ENCODE assay signal across 8 mouse cellular contexts in genomic region chr3:49093818-49094680, GRCm38 (mm10).
DNase-seq lines count a peak whose midpoint lies in the region; ATAC-seq and TF ChIP-seq lines count a peak whose summit lies in the region.

No protein-coding gene starts in this region.

- no peak for TF ChIP-seq POLR2A in lung, adult 2 months (IDR thresholded peaks at IDR 0.05; ENCODE audit: borderline replicate concordance, extremely low read depth, low read depth, low read length)

- no peaks in the 10 kb centered on the region for H3K4me1 ChIP-seq in embryonic facial prominence, embryonic 12.5 days
- H3K4me1 ChIP-seq in heart, embryonic 15.5 days (replicated peaks) = no peaks in the 10 kb centered on the region
- no peaks in the 10 kb centered on the region for H3K4me1 ChIP-seq in lung, adult 2 months (ENCODE audit: control insufficient read depth, insufficient read depth, low read length)

- no peak overlapping the region for H3K9ac ChIP-seq in embryonic facial prominence, embryonic 12.5 days
- no peak overlapping the region for H3K9ac ChIP-seq in heart, embryonic 15.5 days

- no peaks in the 10 kb centered on the region for H3K27me3 ChIP-seq in embryonic facial prominence, embryonic 12.5 days
- no peaks in the 10 kb centered on the region for H3K27me3 ChIP-seq in heart, embryonic 15.5 days

- ATAC-seq in embryonic facial prominence, embryonic 12.5 days (ENCODE audit: insufficient number of reproducible peaks, insufficient read depth, low FRiP score, low TSS enrichment) = 0 out of 2 replicates have a peak, but pooled peaks have one; percentile 35
- no peak for ATAC-seq in heart, embryonic 15.5 days (replicated peaks; ENCODE audit: insufficient number of reproducible peaks, insufficient read depth, low FRiP score, low read depth)
- ATAC-seq in inflammation-experienced regulatory T-cells, adult 6 months = no peak

- TF ChIP-seq CTCF in lung, adult 2 months (IDR thresholded peaks at IDR 0.05; ENCODE audit: insufficient read depth, low read length) = peak; percentile 42

- H3K4me2 ChIP-seq in embryonic facial prominence, embryonic 12.5 days (replicated peaks) = no peak overlapping the region
- H3K4me2 ChIP-seq in heart, embryonic 15.5 days = 0 out of 2 replicates have a peak overlapping the region, but pooled peaks have one; percentile 13

- no peaks in the 10 kb centered on the region for H3K36me3 ChIP-seq in embryonic facial prominence, embryonic 12.5 days
- H3K36me3 ChIP-seq in heart, embryonic 15.5 days = no peaks in the 10 kb centered on the region

- no peak overlapping the region for H3K27ac ChIP-seq in embryonic facial prominence, embryonic 12.5 days
- H3K27ac ChIP-seq in heart, embryonic 15.5 days = no peak overlapping the region

- H3K4me3 ChIP-seq in embryonic facial prominence, embryonic 12.5 days = no peak overlapping the region
- no peak overlapping the region for H3K4me3 ChIP-seq in heart, embryonic 15.5 days
- no peak overlapping the region for H3K4me3 ChIP-seq in lung, adult 2 months (replicated peaks; ENCODE audit: extremely low read depth, low read depth, low read length)

- DNase-seq in 3T3-L1 (ENCODE audit: low read depth, low spot score) = peak; percentile 87
- DNase-seq in adrenal gland, postnatal 14 days = peak; percentile 55
- DNase-seq in kidney, postnatal 14 days = peak; percentile 52
- DNase-seq in lung, adult 2 months = peak; percentile 8
- peak; percentile 78 for DNase-seq in retina, postnatal 1 day

- H3K9me3 ChIP-seq in embryonic facial prominence, embryonic 12.5 days = no peaks in the 10 kb centered on the region
- H3K9me3 ChIP-seq in heart, embryonic 15.5 days (replicated peaks) = no peaks in the 10 kb centered on the region

- WGBS in embryonic facial prominence, embryonic 12.5 days = 24% methylated on average over 11 of the region's 11 CpGs
- 24% methylated on average over 11 of the region's 11 CpGs for WGBS in heart, embryonic 15.5 days
- 25% methylated on average over 11 of the region's 11 CpGs for WGBS in lung, adult 2 months

Comparison
In these comparisons a context has a peak if more than half of its experiments do, and no peak if none do; other contexts are left out.
1. DNase-seq: peak in every context shown above with its lines; median percentile 87 in 3T3-L1; 78 in retina, postnatal 1 day; 55 in adrenal gland, postnatal 14 days; 52 in kidney, postnatal 14 days; 8 in lung, adult 2 months.